Mouse (Mus musculus): ENCODE data around the gene Mfsd2b. TPM values are rescaled to one million over a fixed set of nuclear protein-coding genes. Genes with fewer than 3 reads are reported as not detected.

The Mfsd2b gene
- polyA plus RNA-seq, 1 experiment from 2014 or later, result 1.7 TPM

DNA sequence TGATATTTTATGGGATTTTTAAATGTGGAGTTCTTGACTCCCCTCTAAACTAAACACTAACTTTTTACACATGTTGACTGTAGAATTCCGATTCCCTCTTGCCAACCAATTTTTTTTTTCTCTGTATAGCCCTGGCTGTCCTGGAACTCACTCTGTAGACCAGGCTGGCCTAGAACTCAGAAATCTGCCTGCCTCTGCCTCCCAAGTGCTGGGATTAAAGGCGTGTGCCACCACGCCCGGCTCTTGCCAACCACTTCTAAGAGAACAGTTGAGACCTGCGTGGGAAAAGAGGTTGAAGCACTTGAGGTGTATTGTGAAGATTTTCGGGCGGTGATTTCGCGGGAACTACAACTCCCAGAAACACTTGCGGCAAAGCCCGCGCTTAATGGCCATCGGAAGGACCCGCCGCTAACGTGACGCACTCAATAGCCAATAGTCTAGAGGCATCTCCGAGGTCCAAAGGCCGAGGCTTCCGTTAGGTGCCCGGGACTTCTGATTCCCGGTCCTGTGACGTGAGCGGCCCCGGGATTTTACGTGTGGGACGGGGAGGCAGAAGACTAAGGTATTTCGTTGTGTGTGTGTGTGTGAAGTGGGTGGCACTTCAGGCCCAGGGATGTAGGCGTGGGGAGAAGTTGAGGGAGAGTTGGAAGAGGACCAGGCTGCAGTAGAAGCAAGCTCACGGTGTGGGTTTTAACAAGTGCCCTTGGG, 31.1 kb downstream of the Mfsd2b start, which contains the start of gene Wdcp:
Gene Wdcp (plus strand): TSS at position 414 of the 708 bp plus-strand sequence.
- H3K9me3 ChIP-seq (ENCODE audit: control insufficient read depth, low read length), result no peaks in the 10 kb centered on the region
- WGBS, result under 1% methylated on average over 30 of the region's 30 CpGs
- peaks cover 5% of the 10 kb centered on the region; the same call in 1 of the 2 replicates for H3K27me3 ChIP-seq (ENCODE audit: control insufficient read depth, insufficient read depth, low read length)
- no peak within 1 kb of the TSS; the same call in none of the 2 replicates for H3K27ac ChIP-seq (replicated peaks; ENCODE audit: low read depth, low read length)
- DNase-seq (peak; percentile 95), ATAC-seq (ENCODE audit: low FRiP score, low TSS enrichment) (peak; percentile 90)
- peak within 1 kb of the TSS; percentile 64 for H3K4me3 ChIP-seq (replicated peaks; ENCODE audit: low read depth, low read length)
- no peaks in the 10 kb centered on the region for H3K36me3 ChIP-seq (ENCODE audit: control insufficient read depth, insufficient read depth, low read length)
- peak within 1 kb of the TSS; percentile 85 for H3K4me2 ChIP-seq (ENCODE audit: low read length)
- H3K4me1 ChIP-seq (ENCODE audit: control insufficient read depth, insufficient read depth, low read length), result peaks cover 14% of the 10 kb centered on the region
- H3K9ac ChIP-seq (replicated peaks; ENCODE audit: low read length), result peak within 1 kb of the TSS; percentile 48

DNA sequence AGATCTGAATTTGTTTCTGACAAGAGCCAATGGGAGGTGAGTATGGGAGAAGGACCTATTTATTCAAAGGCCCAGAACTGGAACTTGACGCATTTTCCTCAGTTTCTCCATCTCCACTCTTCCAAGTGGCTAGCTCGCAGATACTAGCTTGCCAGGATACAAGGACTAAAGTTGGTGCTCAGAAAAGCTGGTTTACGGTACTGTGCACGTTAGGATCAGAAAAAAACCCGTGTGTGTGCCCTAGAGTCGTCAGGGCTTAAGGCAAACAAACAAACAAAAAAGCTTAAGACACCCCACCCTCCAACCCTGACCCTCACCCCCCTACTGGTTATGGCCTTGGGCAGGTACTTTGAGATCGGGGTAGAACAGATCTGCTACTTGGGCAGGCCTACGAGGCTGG, 31.7 kb downstream of the Mfsd2b start:
- H3K27me3 ChIP-seq (ENCODE audit: control insufficient read depth, insufficient read depth, low read length), result peaks cover 5% of the 10 kb centered on the region; the same call in 1 of the 2 replicates
- no peaks in the 10 kb centered on the region for H3K9me3 ChIP-seq (ENCODE audit: control insufficient read depth, low read length)
- ATAC-seq (ENCODE audit: low FRiP score, low TSS enrichment), result no peak
- no peak overlapping the region for H3K9ac ChIP-seq (replicated peaks; ENCODE audit: low read length)
- H3K4me3 ChIP-seq (replicated peaks; ENCODE audit: low read depth, low read length), result no peak overlapping the region
- WGBS, result 89% methylated on average over 8 of the region's 8 CpGs
- H3K36me3 ChIP-seq (ENCODE audit: control insufficient read depth, insufficient read depth, low read length), result no peaks in the 10 kb centered on the region
- H3K4me1 ChIP-seq (ENCODE audit: control insufficient read depth, insufficient read depth, low read length), result peaks cover 14% of the 10 kb centered on the region
- peak; percentile 4 for DNase-seq
- H3K4me2 ChIP-seq (ENCODE audit: low read length), result peak overlapping the region; percentile 85; the same call in 1 of the 2 replicates
- no peak overlapping the region for H3K27ac ChIP-seq (replicated peaks; ENCODE audit: low read depth, low read length)

DNA sequence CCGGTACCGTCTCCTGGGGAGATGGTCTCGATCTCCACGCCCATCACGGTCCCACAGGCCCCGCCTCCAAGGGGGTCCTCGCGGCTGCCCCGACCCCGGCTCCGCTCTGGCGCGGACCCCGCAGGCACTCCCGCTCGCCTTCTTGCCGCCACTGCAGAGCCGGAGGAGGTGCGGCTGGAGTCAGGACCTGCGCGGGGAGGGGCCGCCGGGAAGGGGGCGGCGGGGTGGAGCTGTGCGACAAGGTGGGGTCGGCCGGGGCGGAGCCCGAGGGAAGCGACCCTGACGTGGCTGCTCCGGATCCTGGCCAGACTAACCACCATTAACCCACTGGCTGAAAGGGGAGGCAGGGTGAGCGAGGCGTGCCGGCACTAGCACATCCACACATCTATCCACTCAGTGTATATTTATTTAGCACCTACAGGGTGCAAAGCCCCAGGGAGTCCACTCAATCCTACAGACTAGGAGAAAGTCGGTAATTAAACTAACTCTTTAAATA, 32.7 kb downstream of the Mfsd2b start, which contains the start of gene Fkbp1b:
Gene Fkbp1b (minus strand): TSS at position 200 of the 496 bp plus-strand sequence.
- Histone ChIP-seq H3K36me3 (ENCODE audit: control insufficient read depth, insufficient read depth, low read length) (no peaks in the 10 kb centered on the region), H3K27me3 (ENCODE audit: control insufficient read depth, insufficient read depth, low read length) (peaks cover 5% of the 10 kb centered on the region; the same call in 1 of the 2 replicates), H3K9ac (replicated peaks; ENCODE audit: low read length) (peak within 1 kb of the TSS; percentile 74), H3K9me3 (ENCODE audit: control insufficient read depth, low read length) (no peaks in the 10 kb centered on the region), H3K4me2 (ENCODE audit: low read length) (peak within 1 kb of the TSS; percentile 85), H3K27ac (replicated peaks; ENCODE audit: low read depth, low read length) (peak within 1 kb of the TSS; percentile 37; the same call in 1 of the 2 replicates), H3K4me3 (replicated peaks; ENCODE audit: low read depth, low read length) (peak within 1 kb of the TSS; percentile 73), H3K4me1 (ENCODE audit: control insufficient read depth, insufficient read depth, low read length) (peaks cover 14% of the 10 kb centered on the region)
- 0% methylated on average over 37 of the region's 37 CpGs for WGBS
- DNase-seq (peak; percentile 74), ATAC-seq (ENCODE audit: low FRiP score, low TSS enrichment) (peak; percentile 65)

DNA sequence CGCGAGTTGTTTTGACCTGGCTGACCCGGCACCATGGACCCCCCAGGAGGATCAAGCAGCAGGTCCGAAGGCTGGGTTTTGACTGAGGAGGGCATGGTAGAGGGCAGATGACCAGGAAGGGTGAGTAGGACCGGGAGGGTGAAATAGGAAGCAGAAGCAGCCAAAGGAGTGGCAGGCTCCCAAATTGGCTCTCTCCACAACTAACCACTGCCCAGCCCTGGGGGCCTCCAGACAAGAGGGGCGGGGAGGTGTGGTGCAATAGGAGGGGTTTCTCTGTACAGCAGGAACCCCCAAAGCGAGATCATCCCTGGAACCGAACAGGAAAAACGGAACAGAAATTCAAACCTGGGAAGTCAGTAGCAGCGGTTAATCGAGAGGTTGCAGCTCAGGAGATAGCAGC, 33.4 kb downstream of the Mfsd2b start:
- ATAC-seq (ENCODE audit: low FRiP score, low TSS enrichment), result no peak
- Histone ChIP-seq H3K4me2 (ENCODE audit: low read length) (peak overlapping the region; percentile 85), H3K36me3 (ENCODE audit: control insufficient read depth, insufficient read depth, low read length) (no peaks in the 10 kb centered on the region), H3K9me3 (ENCODE audit: control insufficient read depth, low read length) (no peaks in the 10 kb centered on the region), H3K4me3 (replicated peaks; ENCODE audit: low read depth, low read length) (peak overlapping the region; percentile 73), H3K27ac (replicated peaks; ENCODE audit: low read depth, low read length) (no peak overlapping the region), H3K4me1 (ENCODE audit: control insufficient read depth, insufficient read depth, low read length) (peaks cover 14% of the 10 kb centered on the region), H3K27me3 (ENCODE audit: control insufficient read depth, insufficient read depth, low read length) (peaks cover 5% of the 10 kb centered on the region; the same call in 1 of the 2 replicates), H3K9ac (replicated peaks; ENCODE audit: low read length) (peak overlapping the region; percentile 74)
- no peak for DNase-seq
- 2% methylated on average over 11 of the region's 11 CpGs for WGBS

DNA sequence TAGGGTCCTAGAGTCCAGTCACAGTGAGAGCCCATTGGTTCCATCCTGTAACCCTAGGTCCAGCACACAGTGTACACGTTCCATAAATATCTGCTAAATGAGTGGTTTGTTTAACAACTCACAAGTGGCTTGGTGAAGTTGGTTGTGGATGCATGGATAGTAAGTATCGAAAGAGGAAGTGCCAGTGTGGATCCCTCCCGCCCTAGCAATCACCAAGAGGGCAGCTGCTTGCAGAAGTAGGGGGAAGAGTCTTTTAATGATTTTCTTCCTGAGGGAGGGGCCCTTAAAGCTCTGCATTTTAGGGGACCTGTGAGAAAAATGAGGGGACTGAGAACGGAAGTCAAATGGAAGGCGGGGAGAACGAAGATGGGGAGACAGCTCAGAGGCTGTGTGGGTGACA, 34.1 kb downstream of the Mfsd2b start:
- no peaks in the 10 kb centered on the region for H3K36me3 ChIP-seq (ENCODE audit: control insufficient read depth, insufficient read depth, low read length)
- no peak overlapping the region for H3K27ac ChIP-seq (replicated peaks; ENCODE audit: low read depth, low read length)
- no peak overlapping the region for H3K9ac ChIP-seq (replicated peaks; ENCODE audit: low read length)
- H3K9me3 ChIP-seq (ENCODE audit: control insufficient read depth, low read length), result no peaks in the 10 kb centered on the region
- ATAC-seq (ENCODE audit: low FRiP score, low TSS enrichment) (no peak), DNase-seq (no peak)
- H3K4me1 ChIP-seq (ENCODE audit: control insufficient read depth, insufficient read depth, low read length), result peaks cover 14% of the 10 kb centered on the region
- H3K4me3 ChIP-seq (replicated peaks; ENCODE audit: low read depth, low read length), result no peak overlapping the region
- peaks cover 5% of the 10 kb centered on the region; the same call in 1 of the 2 replicates for H3K27me3 ChIP-seq (ENCODE audit: control insufficient read depth, insufficient read depth, low read length)
- 61% methylated on average over 6 of the region's 6 CpGs for WGBS
- peak overlapping the region; percentile 85 for H3K4me2 ChIP-seq (ENCODE audit: low read length)

DNA sequence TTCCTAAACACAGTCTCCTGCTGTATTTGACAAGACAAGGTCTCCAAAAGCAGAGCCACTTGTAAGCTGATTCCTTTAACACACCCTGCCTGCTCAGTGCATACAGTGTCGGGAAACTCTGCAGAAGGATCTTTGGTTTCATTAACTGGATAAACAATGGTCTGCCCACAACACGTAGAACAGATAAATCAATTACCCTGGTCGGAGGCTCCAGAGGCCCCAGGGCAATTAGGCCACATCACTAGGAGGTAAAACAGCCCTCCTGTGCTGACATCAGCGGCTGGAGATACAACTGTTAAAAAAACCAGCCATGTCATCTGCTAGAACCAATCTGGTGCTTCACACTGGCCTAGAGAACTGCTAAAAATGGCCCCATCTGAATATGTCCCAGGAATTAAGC, 37.2 kb downstream of the Mfsd2b start:
- 64% methylated on average over 4 of the region's 4 CpGs for WGBS

DNA sequence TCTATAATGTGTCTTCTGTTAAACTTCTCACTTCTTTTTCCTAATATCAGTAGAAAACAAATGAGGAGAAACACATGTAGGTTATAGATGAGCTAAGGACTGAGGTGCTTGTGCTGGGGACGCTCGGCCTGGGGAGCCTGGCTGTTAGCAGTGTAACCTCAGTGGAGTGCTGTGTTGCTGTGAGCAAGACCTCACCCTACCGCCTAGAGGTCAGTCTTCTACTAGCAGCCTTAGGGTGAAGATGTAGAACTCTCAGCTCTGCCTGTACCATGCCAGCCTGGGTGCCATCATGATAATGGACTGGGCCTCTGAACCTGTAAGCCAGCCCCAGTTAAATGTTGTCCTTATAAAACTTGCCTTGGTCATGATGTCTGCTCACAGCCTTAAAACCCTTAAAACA, 46.9 kb downstream of the Mfsd2b start:
- H3K27me3 ChIP-seq (ENCODE audit: control insufficient read depth, insufficient read depth, low read length), result no peaks in the 10 kb centered on the region
- WGBS, result 79% methylated on average over 3 of the region's 3 CpGs
- H3K4me2 ChIP-seq (ENCODE audit: low read length), result no peak overlapping the region
- no peak for DNase-seq
- H3K9ac ChIP-seq (replicated peaks; ENCODE audit: low read length), result no peak overlapping the region
- H3K4me1 ChIP-seq (ENCODE audit: control insufficient read depth, insufficient read depth, low read length), result no peaks in the 10 kb centered on the region
- H3K4me3 ChIP-seq (replicated peaks; ENCODE audit: low read depth, low read length), result no peak overlapping the region
- no peak overlapping the region for H3K27ac ChIP-seq (replicated peaks; ENCODE audit: low read depth, low read length)
- peaks cover 61% of the 10 kb centered on the region for H3K36me3 ChIP-seq (ENCODE audit: control insufficient read depth, insufficient read depth, low read length)
- no peaks in the 10 kb centered on the region for H3K9me3 ChIP-seq (ENCODE audit: control insufficient read depth, low read length)
- ATAC-seq (ENCODE audit: low FRiP score, low TSS enrichment), result no peak

More for the DNA sequence above, 37.2 kb downstream of the Mfsd2b start:
- Histone ChIP-seq H3K4me1 (ENCODE audit: control insufficient read depth, insufficient read depth, low read length) (peaks cover 7% of the 10 kb centered on the region; the same call in 1 of the 2 replicates), H3K4me3 (replicated peaks; ENCODE audit: low read depth, low read length) (no peak overlapping the region), H3K9ac (replicated peaks; ENCODE audit: low read length) (no peak overlapping the region), H3K36me3 (ENCODE audit: control insufficient read depth, insufficient read depth, low read length) (peaks cover 5% of the 10 kb centered on the region), H3K27me3 (ENCODE audit: control insufficient read depth, insufficient read depth, low read length) (no peaks in the 10 kb centered on the region), H3K4me2 (ENCODE audit: low read length) (no peak overlapping the region), H3K9me3 (ENCODE audit: control insufficient read depth, low read length) (no peaks in the 10 kb centered on the region), H3K27ac (replicated peaks; ENCODE audit: low read depth, low read length) (no peak overlapping the region)
- DNase-seq (no peak), ATAC-seq (ENCODE audit: low FRiP score, low TSS enrichment) (no peak)

DNA sequence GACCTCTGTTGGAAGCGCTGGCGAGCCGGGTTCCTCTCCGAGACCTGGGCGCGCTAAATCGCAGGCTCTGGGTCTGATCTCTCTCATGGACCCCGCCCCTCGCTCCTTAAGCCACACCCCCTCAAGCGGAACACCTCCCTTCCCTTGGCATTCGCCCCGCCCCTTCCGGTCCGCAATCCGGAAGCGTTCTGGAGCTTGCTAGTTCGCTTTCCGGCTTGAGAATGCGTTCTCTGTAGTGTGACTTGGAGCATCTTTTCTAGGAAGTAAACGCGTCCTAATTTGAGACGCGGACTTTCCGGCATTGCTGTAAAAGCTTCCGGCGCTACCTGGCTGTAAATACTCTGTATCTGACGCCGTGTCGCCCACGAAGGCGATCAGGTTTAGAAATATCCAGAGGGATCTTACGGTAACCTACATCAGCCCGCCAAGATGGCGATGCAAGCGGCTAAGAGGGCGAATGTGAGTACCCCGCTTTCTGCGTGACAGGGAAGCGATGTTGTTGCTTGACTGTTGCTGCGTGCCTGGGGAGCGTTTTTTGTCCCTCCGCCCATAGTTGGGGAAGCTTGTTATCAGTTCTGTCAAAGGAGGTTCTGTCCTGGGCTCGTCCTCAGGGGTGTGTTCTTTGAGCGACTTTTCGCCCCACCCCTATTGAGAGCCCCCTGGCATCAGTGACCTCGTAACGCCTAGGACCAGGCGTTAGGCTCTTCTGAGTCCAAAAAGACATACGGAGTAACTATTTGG, 56.6 kb downstream of the Mfsd2b start, which contains the start of gene Sf3b6:
Gene Sf3b6 (plus strand): TSS at position 184 of the 741 bp plus-strand sequence.
- Histone ChIP-seq H3K4me3 (replicated peaks; ENCODE audit: low read depth, low read length) (peak within 1 kb of the TSS; percentile 87), H3K27ac (replicated peaks; ENCODE audit: low read depth, low read length) (peak within 1 kb of the TSS; percentile 88), H3K4me2 (ENCODE audit: low read length) (peak within 1 kb of the TSS; percentile 72), H3K36me3 (ENCODE audit: control insufficient read depth, insufficient read depth, low read length) (peaks cover 16% of the 10 kb centered on the region), H3K27me3 (ENCODE audit: control insufficient read depth, insufficient read depth, low read length) (no peaks in the 10 kb centered on the region), H3K4me1 (ENCODE audit: control insufficient read depth, insufficient read depth, low read length) (peaks cover 20% of the 10 kb centered on the region), H3K9me3 (ENCODE audit: control insufficient read depth, low read length) (no peaks in the 10 kb centered on the region), H3K9ac (replicated peaks; ENCODE audit: low read length) (peak within 1 kb of the TSS; percentile 77)
- ATAC-seq (ENCODE audit: low FRiP score, low TSS enrichment) (peak; percentile 98), DNase-seq (peak; percentile 99)
- under 1% methylated on average over 49 of the region's 49 CpGs for WGBS
